Mouse (Mus musculus): ENCODE data around the gene Phb. TPM values are rescaled to one million over a fixed set of nuclear protein-coding genes. Genes with fewer than 3 reads are reported as not detected.
"Not testable (repeated sequence)": the region's sequence is repeated elsewhere in the genome, so short reads cannot be mapped to it uniquely, and the experiment has no call there.

The Phb gene
- total RNA-seq, 2 experiments from 2014 or later: 319 to 350 TPM

GRCm38 (mm10) chr11:95649560-95649959 lies 17.2 kb upstream of the Phb start:
- no peak for DNase-seq (ENCODE audit: low spot score in 2 of 2)

GRCm38 (mm10) chr11:95650001-95650400 lies 16.8 kb upstream of the Phb start:
- no peak for DNase-seq (ENCODE audit: low spot score in 2 of 2)

GRCm38 (mm10) chr11:95650981-95651380 lies 15.8 kb upstream of the Phb start:
- DNase-seq (ENCODE audit: low spot score in 2 of 2): peak; percentile 40 to 46

GRCm38 (mm10) chr11:95657449-95657848 lies 9.3 kb upstream of the Phb start:
- no peak for DNase-seq (ENCODE audit: low spot score in 2 of 2)

GRCm38 (mm10) chr11:95667177-95667576 lies 420 bp downstream of the Phb start:
- DNase-seq (ENCODE audit: low spot score in 2 of 2): peak; percentile 57 to 71

- not testable (repeated sequence) for DNase-seq (ENCODE audit: low spot score in 2 of 2)
Observed at GRCm38 (mm10) chr11:95668086-95668485, 1.3 kb downstream of the Phb start.

GRCm38 (mm10) chr11:95675498-95675897 lies 8.7 kb downstream of the Phb start:
- DNase-seq (ENCODE audit: low spot score in 2 of 2): no peak

- DNase-seq (ENCODE audit: low spot score in 2 of 2): peak in 1 of 2 experiments; percentile 36
Observed at GRCm38 (mm10) chr11:95676307-95676706, 9.6 kb downstream of the Phb start.

GRCm38 (mm10) chr11:95677925-95678701 lies 11.4 kb downstream of the Phb start:
- no peak for DNase-seq (ENCODE audit: low spot score in 2 of 2)

- DNase-seq (ENCODE audit: low spot score in 2 of 2): no peak
Observed at GRCm38 (mm10) chr11:95681995-95682601, 15.3 kb downstream of the Phb start.

GRCm38 (mm10) chr11:95682946-95683345 lies 16.2 kb downstream of the Phb start:
- no peak for DNase-seq (ENCODE audit: low spot score in 2 of 2)

GRCm38 (mm10) chr11:95686031-95686430 lies 19.3 kb downstream of the Phb start:
- peak; percentile 70 to 75 for DNase-seq (ENCODE audit: low spot score in 2 of 2)

- DNase-seq (ENCODE audit: low spot score in 2 of 2): no peak
Observed at GRCm38 (mm10) chr11:95687084-95687656, 20.4 kb downstream of the Phb start.

- peak in 1 of 2 experiments; percentile 33 for DNase-seq (ENCODE audit: low spot score in 2 of 2)
Observed at GRCm38 (mm10) chr11:95688515-95688914, 21.8 kb downstream of the Phb start.

- no peak for DNase-seq (ENCODE audit: low spot score in 2 of 2)
Observed at GRCm38 (mm10) chr11:95688981-95689380, 22.2 kb downstream of the Phb start.

GRCm38 (mm10) chr11:95689544-95689943 lies 22.8 kb downstream of the Phb start:
- no peak for DNase-seq (ENCODE audit: low spot score in 2 of 2)

GRCm38 (mm10) chr11:95698541-95698940 lies 31.8 kb downstream of the Phb start:
- DNase-seq (ENCODE audit: low spot score in 2 of 2): no peak

GRCm38 (mm10) chr11:95700778-95701739 lies 34.3 kb downstream of the Phb start:
- no peak for DNase-seq (ENCODE audit: low spot score in 2 of 2)

- DNase-seq (ENCODE audit: low spot score in 2 of 2): no peak
Observed at GRCm38 (mm10) chr11:95704032-95704969, 37.5 kb downstream of the Phb start.

GRCm38 (mm10) chr11:95704970-95705330 lies 38.2 kb downstream of the Phb start:
- no peak for DNase-seq (ENCODE audit: low spot score in 2 of 2)

Measured in adrenal gland, adult 18-20 months (tissue).